Mouse (Mus musculus) large intestine, adult 2 months (tissue): ENCODE data around the gene Tmem203. TPM values are rescaled to one million over a fixed set of nuclear protein-coding genes. Genes with fewer than 3 reads are reported as not detected.
"Not testable (repeated sequence)": the region's sequence is repeated elsewhere in the genome, so short reads cannot be mapped to it uniquely, and the experiment has no call there.

Source experiments
- DNase-seq: peaks from one replicate; pipeline ENCODE4 v3.0.0-alpha.2; 2012; ENCODE audit warnings: low read depth, low spot score
- WGBS: fragments of 180-500 bp; shearing (Covaris S2); methylation state at CpG from one replicate; pipeline ENCODE4 v1.1.7; 2018; 5-methylcytosine and 5-hydroxymethylcytosine counted together
- polyA plus RNA-seq: library from polyadenylated mRNA; depleted of rRNA; stranded (reverse); fragments of >200 nt; gene quantifications from 2 replicates; pipeline ENCODE4 v1.2.3, GENCODE M21; 2012

Gene Tmem203
- polyA plus RNA-seq, 1 experiment: 30.4 TPM

DNA sequence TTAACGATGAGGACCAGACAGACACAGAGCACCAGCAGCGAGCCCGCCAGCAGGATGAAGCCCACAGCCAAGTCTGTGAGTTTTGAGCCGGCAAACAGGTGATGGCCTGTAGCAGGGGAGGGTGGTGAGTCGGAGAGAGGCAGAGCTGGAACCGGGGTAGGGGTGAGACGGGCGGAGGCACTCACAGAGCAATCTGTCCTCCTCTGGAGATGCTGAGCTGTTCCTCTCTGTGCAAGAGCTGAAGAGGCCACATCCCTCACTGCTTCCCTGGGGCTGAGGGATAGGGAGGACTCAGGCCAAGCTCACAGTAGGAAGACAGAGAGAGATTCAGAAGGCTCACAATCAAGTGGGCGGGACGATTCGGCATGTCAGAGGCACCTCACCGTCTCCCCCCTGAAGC lies 24.2 kb upstream of the Tmem203 start:
- 82% methylated on average over 12 of the region's 12 CpGs for WGBS
- no peak for DNase-seq

DNA sequence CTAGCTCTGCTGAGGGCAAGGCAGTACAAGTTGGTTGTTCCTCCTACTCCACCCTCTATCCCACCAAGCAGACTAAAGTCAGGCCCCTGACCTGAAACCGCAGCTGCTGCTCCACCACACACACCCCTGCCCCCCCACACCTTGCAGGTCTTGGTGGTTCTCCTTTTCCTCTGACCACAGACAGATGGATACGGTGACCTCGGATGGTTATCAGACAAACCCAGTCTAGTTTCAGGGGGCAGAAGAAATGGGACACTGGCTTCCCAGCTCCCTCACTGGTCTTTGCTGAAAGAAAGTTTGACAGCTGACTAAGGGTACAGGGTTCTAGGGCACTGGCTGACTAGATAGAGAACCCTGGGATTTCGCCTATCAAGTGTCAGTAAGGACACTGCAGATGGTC lies 21.8 kb upstream of the Tmem203 start:
- DNase-seq: no peak
- 65% methylated on average over 4 of the region's 4 CpGs for WGBS

DNA sequence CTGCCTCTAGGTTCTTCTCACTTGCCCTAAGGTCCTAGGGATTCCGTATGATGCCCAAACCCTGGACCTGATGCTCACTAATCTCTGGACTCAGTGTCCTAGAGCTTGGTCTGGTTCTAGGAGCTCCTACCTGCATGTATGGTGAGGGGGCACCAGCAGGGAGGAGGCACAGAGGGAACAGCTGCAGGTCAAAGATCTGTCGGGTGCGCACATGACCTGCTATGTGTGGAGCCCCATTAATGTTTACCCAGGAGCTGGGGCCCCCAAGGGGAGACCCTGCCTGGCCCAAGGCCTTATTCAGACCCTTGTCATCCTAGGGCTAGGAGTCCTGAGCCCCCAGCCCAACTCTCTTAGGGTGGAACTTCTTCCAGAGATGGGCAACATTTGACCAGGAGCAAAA lies 21.2 kb upstream of the Tmem203 start, which contains the start of gene Slc34a3:
TSS of gene Slc34a3 (minus strand) at position 315 of the 400 bp plus-strand sequence.
- WGBS: 72% methylated on average over 3 of the region's 3 CpGs
- no peak for DNase-seq

DNA sequence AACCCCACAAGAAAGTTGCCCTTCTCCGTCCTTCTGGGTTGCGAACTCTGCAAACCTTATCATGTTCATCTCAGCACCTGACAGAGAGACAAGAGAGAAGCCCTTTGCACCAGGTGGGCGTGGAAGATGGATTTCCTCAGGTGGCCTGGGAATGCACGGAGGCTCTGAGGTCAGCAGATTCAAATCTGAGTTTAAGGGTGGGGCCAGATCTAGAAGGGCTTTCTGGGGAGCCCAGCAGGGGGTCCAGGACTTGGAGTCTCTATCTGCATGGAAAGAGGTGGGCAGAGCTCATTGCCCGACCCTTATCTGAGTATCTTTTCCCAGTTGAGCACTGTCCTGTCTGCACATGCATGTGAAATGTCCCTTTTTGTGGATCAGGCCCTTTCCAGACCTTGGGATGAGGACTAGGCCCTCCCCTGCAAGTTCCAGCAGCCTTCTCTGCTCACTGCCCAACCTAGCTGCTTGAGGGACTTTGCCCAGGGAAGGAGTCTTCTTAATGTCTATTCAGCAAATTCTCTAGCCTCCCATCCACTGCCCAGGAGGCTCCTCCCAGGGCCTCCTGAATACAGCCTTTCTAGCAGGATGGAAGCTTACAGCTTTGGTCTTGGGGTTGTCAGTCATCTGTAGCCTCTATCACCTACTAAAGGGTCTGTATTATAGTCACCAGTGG lies 20.6 kb upstream of the Tmem203 start:
- 57% methylated on average over 5 of the region's 5 CpGs for WGBS
- no peak for DNase-seq

DNA sequence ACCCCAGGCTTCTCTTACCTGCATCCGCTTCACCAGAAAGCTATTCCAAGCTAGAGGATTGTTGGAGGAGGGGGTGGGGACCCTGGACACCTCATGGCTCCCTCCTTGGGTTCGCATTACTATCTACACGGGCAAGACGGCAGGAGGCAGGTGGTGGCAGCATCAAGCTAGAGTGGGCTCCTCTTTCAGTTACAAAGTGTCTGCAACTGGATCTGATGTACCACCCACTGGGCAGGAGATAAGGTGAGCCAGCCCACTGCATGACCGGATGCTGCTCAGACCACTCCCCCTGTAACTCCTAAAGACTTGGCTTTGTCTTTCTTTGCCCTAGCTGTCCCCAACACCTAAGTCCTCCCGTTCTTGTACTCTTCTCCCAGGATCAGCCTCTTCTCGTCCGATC lies 18.6 kb upstream of the Tmem203 start, which contains the start of gene Rnf224:
TSS of gene Rnf224 (minus strand) at position 174 of the 400 bp plus-strand sequence.
- DNase-seq: no peak
- WGBS: 69% methylated on average over 8 of the region's 8 CpGs

DNA sequence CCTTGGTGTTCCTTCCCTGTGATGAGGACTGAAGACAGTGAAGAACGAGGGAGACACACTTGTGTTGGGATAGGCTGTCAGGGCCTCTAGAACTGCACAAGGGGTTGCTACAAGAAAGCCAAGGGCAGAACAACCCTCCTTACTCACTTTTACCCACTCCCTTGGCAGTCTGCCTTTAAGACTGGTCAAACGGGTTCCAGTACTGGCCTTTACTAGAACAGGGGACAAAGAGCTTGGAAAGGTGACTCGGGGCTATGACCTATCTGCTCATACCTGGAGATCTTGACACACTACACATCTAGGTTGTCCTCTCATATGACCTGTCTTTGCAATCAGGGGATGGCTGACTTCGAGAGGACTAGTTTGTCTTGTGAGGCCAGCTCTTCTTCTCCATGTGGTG lies 17.7 kb upstream of the Tmem203 start:
- 22% methylated on average over 4 of the region's 4 CpGs for WGBS
- no peak for DNase-seq

DNA sequence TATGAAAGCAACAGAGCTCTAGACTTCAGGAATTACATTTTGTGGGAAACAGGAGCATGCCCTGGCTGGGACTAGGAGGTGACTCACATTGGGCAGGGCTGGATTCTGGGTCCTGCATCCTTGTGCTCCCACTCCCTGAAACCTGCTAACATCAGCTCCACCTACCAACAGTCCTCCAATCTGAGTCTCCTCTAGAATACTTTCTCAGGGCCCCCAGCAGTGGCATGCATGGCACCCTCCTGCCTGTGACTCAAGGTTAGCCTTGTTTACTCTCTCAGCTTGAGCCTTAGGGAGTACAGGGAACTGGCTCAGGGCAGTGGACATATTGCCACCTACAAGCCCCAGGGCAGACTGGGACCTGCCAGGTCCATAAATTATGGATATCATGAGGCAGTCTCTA lies 17.1 kb upstream of the Tmem203 start:
- no peak for DNase-seq

DNA sequence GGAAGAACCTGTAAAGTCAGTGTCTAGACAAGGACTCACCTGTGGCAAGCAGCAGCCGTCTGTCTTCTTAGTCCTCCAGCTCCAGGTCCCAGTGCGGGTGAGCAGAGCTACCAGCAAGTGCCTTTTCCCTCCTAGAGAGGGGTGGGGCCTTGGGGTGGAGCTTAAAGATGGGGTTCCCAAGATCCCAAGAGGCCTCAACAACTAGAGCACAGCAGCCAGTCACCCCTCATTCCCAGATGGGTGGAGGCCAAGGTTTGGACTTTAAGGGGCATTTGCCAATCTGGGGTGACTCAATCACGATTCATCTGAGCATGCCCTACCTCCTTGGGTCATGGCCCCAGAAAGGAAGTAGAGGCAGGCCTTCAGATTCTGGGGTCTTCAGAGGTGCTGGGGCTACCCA lies 15.5 kb upstream of the Tmem203 start:
- DNase-seq: no peak
- 87% methylated on average over 3 of the region's 3 CpGs for WGBS

DNA sequence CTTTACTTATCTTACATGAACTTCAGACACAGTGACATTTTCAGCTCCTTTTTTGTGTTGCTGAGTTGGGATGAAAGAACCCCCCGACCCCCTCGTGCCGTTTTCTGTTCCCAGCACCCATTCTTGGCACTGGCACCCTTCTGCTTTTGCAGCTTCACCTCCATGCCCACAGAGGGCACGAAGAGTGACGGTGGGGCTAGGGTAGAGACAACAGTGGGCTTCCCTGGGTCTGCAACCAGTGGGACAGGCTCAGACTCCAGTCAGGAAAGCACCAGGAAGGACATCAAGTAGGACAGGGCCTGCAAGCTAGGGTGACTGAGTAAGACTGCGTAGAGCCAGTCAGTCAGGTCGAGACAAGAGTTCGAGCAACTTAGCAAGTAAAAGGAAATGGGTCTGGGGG lies 14.9 kb upstream of the Tmem203 start:
- DNase-seq: no peak
- WGBS: 68% methylated on average over 8 of the region's 8 CpGs

DNA sequence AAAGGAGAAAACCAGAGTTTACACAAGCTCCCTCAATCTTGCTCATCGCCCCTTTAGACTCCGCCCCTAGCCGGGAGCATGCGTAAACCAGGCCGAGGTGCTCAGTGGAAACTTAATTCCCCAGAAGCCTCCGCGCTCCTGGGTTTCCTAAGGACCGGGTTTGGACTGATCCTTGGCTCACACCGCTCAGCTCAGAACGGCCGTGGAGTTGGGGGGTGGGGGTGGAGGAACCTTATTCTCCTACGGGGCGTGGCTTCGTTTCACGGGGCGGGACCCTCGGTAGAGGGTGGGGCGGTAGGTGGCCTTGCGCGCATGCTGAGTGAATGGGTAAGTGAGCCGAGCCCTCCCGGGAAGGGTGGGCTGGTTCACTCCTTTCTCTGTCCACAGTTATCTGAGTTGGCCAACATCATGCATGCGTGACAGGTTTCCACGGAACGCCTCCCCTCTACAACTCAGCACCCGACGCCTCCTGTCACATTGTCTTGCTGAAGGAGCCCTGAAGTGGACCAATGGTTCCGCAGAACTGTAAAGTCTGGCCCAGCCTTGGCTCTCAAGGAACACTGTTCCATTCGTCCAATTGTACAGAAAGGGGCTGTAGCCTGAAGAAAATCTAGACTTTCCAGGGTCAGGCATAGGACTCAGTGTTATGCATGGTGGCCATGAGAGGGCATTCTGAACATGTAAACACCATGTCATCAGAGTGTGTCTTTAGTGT lies 14.4 kb upstream of the Tmem203 start:
- WGBS: 2% methylated on average over 29 of the region's 29 CpGs

DNA sequence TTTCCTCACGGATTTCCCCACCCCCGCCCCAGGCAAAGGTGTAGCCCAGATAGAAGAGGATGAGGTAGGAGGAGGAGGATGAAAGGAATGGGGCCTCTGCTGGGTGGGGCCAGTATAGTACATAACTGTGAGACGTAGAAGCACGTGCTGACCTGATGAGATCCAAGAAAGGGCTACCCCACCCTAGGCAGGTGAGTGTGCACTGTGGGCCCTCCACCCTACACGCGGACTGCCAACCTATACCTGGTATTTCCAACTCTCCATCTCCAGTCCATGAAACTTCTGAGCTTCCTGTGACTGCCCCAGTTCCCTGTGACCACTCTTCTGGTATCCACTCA lies 13.8 kb upstream of the Tmem203 start:
- DNase-seq: no peak
- 10% methylated on average over 6 of the region's 6 CpGs for WGBS

More for the DNA sequence above, 14.4 kb upstream of the Tmem203 start:
- no peak for DNase-seq

DNA sequence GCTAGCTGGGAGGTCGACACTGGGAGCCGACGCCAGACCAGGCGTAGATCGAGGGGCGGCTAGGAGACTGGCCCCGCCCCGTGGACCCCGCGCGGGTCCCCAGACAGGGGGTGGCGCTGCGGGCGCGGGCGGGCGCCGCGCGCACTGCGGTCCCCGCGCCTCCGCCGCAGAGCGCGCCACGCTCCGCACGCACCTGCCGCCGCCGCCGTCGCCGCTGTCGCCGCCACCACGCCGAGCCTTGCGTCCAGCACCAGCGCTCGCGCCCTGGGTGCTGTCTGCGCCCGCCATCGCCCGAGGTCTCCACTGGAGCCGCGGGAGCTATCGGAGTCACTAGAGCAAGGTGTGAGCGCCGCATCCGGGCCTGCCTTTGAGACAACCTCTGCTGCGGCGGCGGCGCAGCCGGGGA lies 13.1 kb upstream of the Tmem203 start, which contains the start of the genes Rnf208 and Cysrt1:
TSS of gene Rnf208 (plus strand) at position 155 of the 406 bp plus-strand sequence.
TSS of gene Cysrt1 (minus strand) at position 352 of the 406 bp plus-strand sequence.
- WGBS: under 1% methylated on average over 59 of the region's 59 CpGs
- DNase-seq: no peak

DNA sequence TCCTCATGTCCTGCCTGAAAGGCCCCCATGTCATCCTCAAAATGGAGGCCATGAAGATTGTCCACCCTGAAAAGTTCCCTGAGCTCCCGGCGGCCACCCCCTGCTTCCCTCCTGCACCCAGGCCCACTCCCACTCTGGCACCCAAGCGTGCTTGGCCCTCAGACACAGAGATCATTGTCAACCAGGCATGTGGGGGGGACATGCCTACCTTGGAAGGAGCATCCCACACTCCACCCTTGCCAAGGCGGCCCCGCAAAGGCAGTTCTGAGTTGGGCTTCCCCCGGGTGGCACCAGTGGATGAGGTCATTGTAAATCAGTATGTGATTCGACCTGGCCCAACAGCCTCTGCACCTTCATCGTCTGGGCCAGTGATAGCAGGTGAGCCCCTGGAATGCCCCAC lies 11.9 kb upstream of the Tmem203 start:
- WGBS: 87% methylated on average over 8 of the region's 8 CpGs
- DNase-seq: no peak

DNA sequence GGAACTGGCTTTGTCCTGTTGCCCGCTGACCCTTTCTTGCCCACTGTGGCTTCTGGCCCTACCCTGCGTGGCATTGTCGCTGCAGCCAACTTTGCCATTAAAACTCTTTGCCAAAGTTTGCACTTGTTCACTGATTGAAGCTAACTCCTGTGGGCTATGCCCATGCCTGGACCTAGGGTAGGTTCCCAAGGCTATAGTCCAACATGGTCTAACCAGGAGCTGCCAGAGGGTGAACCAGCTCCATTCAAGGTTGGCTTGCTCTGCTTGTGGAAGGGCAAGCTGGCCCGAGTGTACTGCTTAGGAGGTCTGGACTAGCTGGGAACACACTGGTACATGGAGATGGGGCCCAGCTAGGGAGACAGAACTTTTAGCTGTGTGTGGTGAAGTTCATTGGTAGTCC lies 11.1 kb upstream of the Tmem203 start:
- DNase-seq: no peak
- WGBS: 92% methylated on average over 4 of the region's 4 CpGs

DNA sequence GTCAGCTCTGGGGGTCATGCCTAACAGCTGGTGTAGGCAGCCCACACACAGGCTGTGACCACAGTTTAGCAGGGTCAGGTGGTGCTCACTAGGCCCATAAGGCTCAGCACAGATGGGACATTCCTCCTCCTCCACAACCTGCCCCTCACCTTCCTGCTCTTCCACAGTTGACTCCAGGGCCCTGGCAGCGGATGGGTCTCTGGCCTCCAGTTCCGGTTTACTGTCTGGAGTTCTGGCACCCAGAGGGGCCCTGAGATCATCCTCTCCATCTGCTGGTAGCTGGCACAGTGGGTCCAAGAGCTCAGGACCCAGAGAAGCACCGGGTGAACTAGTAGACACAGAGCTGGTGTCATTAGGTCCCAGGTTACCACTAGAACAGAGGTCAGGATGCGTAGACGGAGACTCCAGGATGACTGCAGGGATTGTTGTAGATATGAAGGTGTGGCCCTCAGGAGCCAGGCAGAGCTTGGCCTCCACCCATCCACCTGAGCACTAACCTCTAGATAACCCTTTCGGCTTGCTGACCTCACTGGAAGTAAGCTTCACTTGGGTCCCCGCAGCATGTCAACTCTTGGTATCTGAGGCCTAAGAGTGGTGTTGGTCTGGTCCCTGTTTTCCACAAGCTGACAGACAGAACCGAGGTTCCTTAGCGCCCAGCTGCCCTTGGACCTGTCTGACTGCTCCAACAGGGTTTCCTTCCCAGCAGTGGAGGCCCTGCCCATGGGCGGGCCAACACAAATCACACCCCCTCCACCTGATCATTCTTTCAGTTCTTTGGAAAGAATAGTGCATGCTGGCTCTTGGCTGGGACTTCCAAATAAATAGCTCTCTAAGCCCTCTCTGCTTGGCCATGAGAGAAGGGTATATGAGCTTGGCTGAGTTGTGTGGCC lies 8.8 kb upstream of the Tmem203 start, which contains the start of gene AL732309.1:
TSS of gene AL732309.1 (minus strand) at position 681 of the 890 bp plus-strand sequence.
- WGBS: 35% methylated on average over 10 of the region's 10 CpGs
- DNase-seq: no peak

DNA sequence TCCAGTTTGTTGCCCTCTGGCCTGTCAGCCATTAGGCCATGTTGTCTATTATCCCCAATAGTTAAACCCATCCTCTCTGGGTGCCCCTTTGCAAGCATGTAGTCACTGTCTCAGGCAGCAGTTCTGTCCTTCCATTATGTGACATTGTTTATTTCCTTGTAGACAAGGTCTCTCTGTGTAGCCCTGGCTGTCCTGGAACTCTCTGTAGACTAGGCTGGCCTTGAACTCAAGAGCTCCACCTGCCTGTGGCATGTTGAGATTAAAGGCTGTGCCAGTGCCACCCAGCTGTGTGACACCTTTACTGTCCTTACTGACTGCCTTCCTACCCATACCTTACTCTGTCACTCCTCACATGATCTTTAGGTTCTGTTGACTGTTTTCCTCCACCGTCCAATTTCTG lies 2.9 kb upstream of the Tmem203 start:
- no peak for DNase-seq
- 86% methylated on average over 1 of the region's 1 CpGs for WGBS

DNA sequence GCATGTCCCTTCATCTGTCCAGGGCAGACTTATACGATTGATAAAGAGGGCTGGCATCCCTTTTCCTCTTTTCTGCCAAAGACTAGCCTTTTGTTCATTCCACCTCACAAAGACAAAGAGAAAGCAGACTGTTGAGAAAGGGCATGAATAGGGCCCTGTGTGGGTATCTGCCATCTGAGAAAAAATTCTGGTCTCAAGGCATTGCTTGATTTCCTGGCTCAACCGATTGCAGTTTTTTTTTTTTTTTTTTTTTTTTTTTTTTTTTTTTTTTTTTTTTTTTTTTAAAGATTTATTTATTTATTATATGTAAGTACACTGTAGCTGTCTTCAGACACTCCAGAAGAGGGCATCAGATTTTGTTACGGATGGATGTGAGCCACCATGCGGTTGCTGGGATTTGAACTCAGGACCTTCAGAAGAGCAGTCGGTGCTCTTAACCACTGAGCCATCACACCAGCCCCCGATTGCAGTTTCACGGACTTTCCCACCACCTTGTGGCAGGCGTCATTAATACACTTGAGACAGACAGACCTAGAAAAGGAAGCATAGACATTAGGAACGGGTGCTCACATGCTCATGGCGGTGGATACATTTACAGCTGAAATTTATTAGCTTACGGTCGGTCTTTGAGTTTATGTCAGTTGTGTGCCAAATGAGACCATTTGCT lies 1.3 kb downstream of the Tmem203 start:
- 26% methylated on average over 12 of the region's 12 CpGs for WGBS
- DNase-seq: not testable (repeated sequence)

DNA sequence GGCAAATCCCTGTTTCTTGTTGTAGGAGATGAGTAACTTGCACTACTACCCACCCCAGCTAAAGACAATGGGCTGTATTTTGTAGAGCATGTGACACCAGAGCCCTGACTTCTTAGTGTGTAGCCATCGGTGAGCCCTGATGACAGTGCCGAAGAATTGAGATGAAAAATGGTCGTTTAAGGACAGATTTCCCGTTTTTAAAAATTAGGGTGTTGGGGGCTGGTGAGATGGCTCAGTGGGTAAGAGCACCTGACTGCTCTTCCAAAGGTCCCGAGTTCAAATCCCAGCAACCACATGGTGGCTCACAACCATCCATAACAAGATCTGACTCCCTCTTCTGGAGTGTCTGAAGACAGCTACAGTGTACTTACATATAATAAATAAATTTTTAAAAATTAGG lies 2.0 kb downstream of the Tmem203 start:
- WGBS: 78% methylated on average over 5 of the region's 5 CpGs
- not testable (repeated sequence) for DNase-seq

DNA sequence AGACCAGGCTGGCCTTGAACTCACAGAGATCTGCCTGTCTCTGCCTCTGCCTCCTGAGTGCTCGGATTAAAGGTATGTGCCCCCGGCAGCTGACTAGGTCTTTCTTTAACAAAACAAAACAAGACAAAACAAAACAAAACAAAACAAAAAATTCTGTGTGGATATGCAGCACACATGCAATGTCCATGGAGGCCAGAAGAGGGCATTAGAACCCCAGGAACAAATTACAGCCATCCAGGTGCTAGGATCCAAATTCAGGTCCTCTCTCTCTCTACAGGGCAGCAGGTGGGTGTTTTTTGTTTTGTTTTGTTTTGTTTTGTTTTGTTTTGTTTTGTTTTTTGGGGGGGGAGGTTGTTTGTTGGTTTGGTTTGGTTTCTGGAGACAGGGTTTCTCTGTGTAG lies 3.6 kb downstream of the Tmem203 start:
- DNase-seq: no peak
- WGBS: 58% methylated on average over 2 of the region's 2 CpGs

DNA sequence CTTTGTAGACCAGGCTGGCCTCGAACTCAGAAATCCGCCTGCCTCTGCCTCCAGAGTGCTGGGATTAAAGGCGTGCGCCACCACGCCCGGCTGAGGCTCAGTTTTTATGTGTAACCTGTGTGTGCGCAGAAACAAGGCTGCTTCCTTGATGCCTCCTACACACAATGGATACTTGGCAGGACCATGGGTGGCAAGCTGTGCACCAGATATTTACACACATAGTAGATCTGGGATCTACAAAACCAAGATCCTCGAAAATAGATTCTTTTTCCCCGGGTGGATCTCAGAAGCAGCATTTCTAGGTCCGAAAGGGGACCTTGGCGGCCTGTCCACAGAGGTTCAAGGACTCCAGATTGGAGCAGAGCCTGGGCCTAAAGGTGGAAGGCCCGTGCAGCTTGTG lies 6.6 kb downstream of the Tmem203 start:
- no peak for DNase-seq
- WGBS: 31% methylated on average over 12 of the region's 12 CpGs
